8 mouse cellular contexts compared by ENCODE assay signal in genomic region chr6:92706145-92706466, GRCm38 (mm10). TPM values are rescaled to one million over a fixed set of nuclear protein-coding genes. Genes with fewer than 3 reads are reported as not detected.
DNase-seq lines count a peak whose midpoint lies in the region; ATAC-seq and TF ChIP-seq lines count a peak whose summit lies in the region.

Gene Prickle2 (minus strand): TSS chr6:92706155.

- peak; percentile 42 for DNase-seq in MN1 (ENCODE audit: low spot score)
- DNase-seq in cerebellum, adult 11 months = peak; percentile 11
- DNase-seq in forebrain, embryonic 14.5 days (ENCODE audit: low spot score) = peak; percentile 78
- peak; percentile 78 for DNase-seq in heart, postnatal 0 days (ENCODE audit: low spot score)
- peak; percentile 79 to 91 for DNase-seq in kidney, postnatal 25 days
- DNase-seq in liver, embryonic 13.5 days = no peak
- peak; percentile 17 for DNase-seq in urinary bladder, postnatal 10 days (ENCODE audit: low spot score)

- peak within 1 kb of the TSS; percentile 75 for H3K9ac ChIP-seq in forebrain, embryonic 14.5 days (ENCODE audit: low read length)
- peak within 1 kb of the TSS; percentile 72 for H3K9ac ChIP-seq in heart, postnatal 0 days (replicated peaks; ENCODE audit: low read depth, low read length)
- H3K9ac ChIP-seq in liver, embryonic 13.5 days = peak within 1 kb of the TSS; percentile 53
- H3K9ac ChIP-seq in neural tube, embryonic 14.5 days (replicated peaks; ENCODE audit: low read depth, low read length) = peak within 1 kb of the TSS; percentile 87

- no peak for TF ChIP-seq CTCF in heart, postnatal 0 days (IDR thresholded peaks at IDR 0.05; ENCODE audit: low read depth)

- no peak for TF ChIP-seq EP300 in heart, postnatal 0 days (IDR thresholded peaks at IDR 0.05; ENCODE audit: low read depth)

- peak within 1 kb of the TSS; percentile 98 for H3K4me2 ChIP-seq in forebrain, embryonic 14.5 days (ENCODE audit: low read length)
- peak within 1 kb of the TSS; percentile 92 for H3K4me2 ChIP-seq in heart, postnatal 0 days (ENCODE audit: low read depth, low read length)
- H3K4me2 ChIP-seq in liver, embryonic 13.5 days = peak within 1 kb of the TSS; percentile 67
- H3K4me2 ChIP-seq in neural tube, embryonic 14.5 days (ENCODE audit: low read depth, low read length) = peak within 1 kb of the TSS; percentile 92

- WGBS in forebrain, embryonic 14.5 days = 0% methylated on average over 11 of the region's 24 CpGs
- 0% methylated on average over 24 of the region's 24 CpGs for WGBS in heart, postnatal 0 days
- 1% methylated on average over 24 of the region's 24 CpGs for WGBS in liver, embryonic 13.5 days (ENCODE audit: insufficient replicate concordance)
- WGBS in neural tube, embryonic 14.5 days = 0% methylated on average over 23 of the region's 24 CpGs

- H3K27ac ChIP-seq in forebrain, embryonic 14.5 days (ENCODE audit: low read depth, low read length) = no peak within 1 kb of the TSS
- H3K27ac ChIP-seq in heart, postnatal 0 days (ENCODE audit: low read depth) = no peak within 1 kb of the TSS
- H3K27ac ChIP-seq in liver, embryonic 13.5 days = no peak within 1 kb of the TSS
- H3K27ac ChIP-seq in neural tube, embryonic 14.5 days (ENCODE audit: low read depth, low read length) = peak within 1 kb of the TSS; percentile 75

- no peaks in the 10 kb centered on the region for H3K27me3 ChIP-seq in forebrain, embryonic 14.5 days (replicated peaks; ENCODE audit: control insufficient read depth, insufficient read depth, low read length)
- peaks cover 8% of the 10 kb centered on the region for H3K27me3 ChIP-seq in heart, postnatal 0 days (ENCODE audit: control insufficient read depth, insufficient read depth, low read length)
- peaks cover 38% of the 10 kb centered on the region for H3K27me3 ChIP-seq in liver, embryonic 13.5 days
- no peaks in the 10 kb centered on the region; the same call in 1 of the 2 replicates for H3K27me3 ChIP-seq in neural tube, embryonic 14.5 days (ENCODE audit: control insufficient read depth, insufficient read depth, low read length)

- H3K4me1 ChIP-seq in forebrain, embryonic 14.5 days (ENCODE audit: control insufficient read depth, insufficient read depth, low read length) = no peaks in the 10 kb centered on the region
- 0 out of 2 replicates have a peak, but pooled peaks cover 8% of the 10 kb centered on the region for H3K4me1 ChIP-seq in heart, postnatal 0 days (ENCODE audit: control insufficient read depth, insufficient read depth)
- H3K4me1 ChIP-seq in liver, embryonic 13.5 days (replicated peaks) = 0 out of 2 replicates have a peak, but pooled peaks cover 2% of the 10 kb centered on the region
- H3K4me1 ChIP-seq in neural tube, embryonic 14.5 days (ENCODE audit: control insufficient read depth, insufficient read depth, low read length) = peaks cover 10% of the 10 kb centered on the region; the same call in 1 of the 2 replicates

- no peaks in the 10 kb centered on the region for H3K9me3 ChIP-seq in forebrain, embryonic 14.5 days (replicated peaks; ENCODE audit: control insufficient read depth, low read length)
- H3K9me3 ChIP-seq in heart, postnatal 0 days (replicated peaks; ENCODE audit: control insufficient read depth, low read length) = no peaks in the 10 kb centered on the region
- H3K9me3 ChIP-seq in liver, embryonic 13.5 days (replicated peaks) = no peaks in the 10 kb centered on the region
- no peaks in the 10 kb centered on the region for H3K9me3 ChIP-seq in neural tube, embryonic 14.5 days (ENCODE audit: control insufficient read depth, low read length)

- peak within 1 kb of the TSS; percentile 69 for H3K4me3 ChIP-seq in forebrain, embryonic 14.5 days (ENCODE audit: low read depth, low read length)
- peak within 1 kb of the TSS; percentile 74 for H3K4me3 ChIP-seq in heart, postnatal 0 days (ENCODE audit: low read depth, low read length)
- H3K4me3 ChIP-seq in liver, embryonic 13.5 days (replicated peaks) = peak within 1 kb of the TSS; percentile 53
- peak within 1 kb of the TSS; percentile 80 for H3K4me3 ChIP-seq in neural tube, embryonic 14.5 days (ENCODE audit: low read depth, low read length)

- H3K36me3 ChIP-seq in forebrain, embryonic 14.5 days (ENCODE audit: control insufficient read depth, insufficient read depth, low read length) = no peaks in the 10 kb centered on the region
- H3K36me3 ChIP-seq in heart, postnatal 0 days (replicated peaks; ENCODE audit: control insufficient read depth, insufficient read depth, low read length) = no peaks in the 10 kb centered on the region
- H3K36me3 ChIP-seq in liver, embryonic 13.5 days = no peaks in the 10 kb centered on the region
- no peaks in the 10 kb centered on the region for H3K36me3 ChIP-seq in neural tube, embryonic 14.5 days (ENCODE audit: control insufficient read depth, insufficient read depth, low read length)

- ATAC-seq in forebrain, embryonic 14.5 days = peak; percentile 90
- ATAC-seq in heart, postnatal 0 days (ENCODE audit: insufficient read depth, low read depth) = peak; percentile 89
- ATAC-seq in liver, embryonic 13.5 days (ENCODE audit: low read depth) = peak; percentile 63
- ATAC-seq in neural tube, embryonic 14.5 days (ENCODE audit: low read depth) = peak; percentile 93

RNA-seq across cellular contexts. Expression of gene Prickle2, which starts in this region (rescaled TPM):
- polyA plus RNA-seq in forebrain, embryonic 14.5 days (2014; fragmentation: Nextera tagmentation; extraction: Ambion mirVana) = 5.5 and 7.8 TPM in 2 replicates
- total RNA-seq in heart, postnatal 0 days (2014; rRNA removed; ENCODE audit: low replicate concordance) = 5.4 and 6.9 TPM in 2 replicates
- polyA plus RNA-seq in heart, postnatal 0 days (2015; fragmentation: Nextera tagmentation; extraction: Ambion mirVana) = 2.2 TPM in 2 replicates
- polyA plus RNA-seq in liver, embryonic 13.5 days (2015; fragmentation: Nextera tagmentation; extraction: Ambion mirVana) = 0.34 and 0.37 TPM in 2 replicates
- 25.4 and 25.5 TPM in 2 replicates for polyA plus RNA-seq in neural tube, embryonic 14.5 days (2014; fragmentation: Nextera tagmentation; extraction: Ambion mirVana)

Comparison
In these comparisons a context has a peak if more than half of its experiments do, and no peak if none do; other contexts are left out.
1. Peak in ATAC-seq, H3K4me3 ChIP-seq, H3K9ac ChIP-seq and H3K4me2 ChIP-seq in liver, embryonic 13.5 days; RNA of the gene not detected or under 1 TPM.